Mouse (Mus musculus): ENCODE measurements around the gene Krt77.

DNA sequence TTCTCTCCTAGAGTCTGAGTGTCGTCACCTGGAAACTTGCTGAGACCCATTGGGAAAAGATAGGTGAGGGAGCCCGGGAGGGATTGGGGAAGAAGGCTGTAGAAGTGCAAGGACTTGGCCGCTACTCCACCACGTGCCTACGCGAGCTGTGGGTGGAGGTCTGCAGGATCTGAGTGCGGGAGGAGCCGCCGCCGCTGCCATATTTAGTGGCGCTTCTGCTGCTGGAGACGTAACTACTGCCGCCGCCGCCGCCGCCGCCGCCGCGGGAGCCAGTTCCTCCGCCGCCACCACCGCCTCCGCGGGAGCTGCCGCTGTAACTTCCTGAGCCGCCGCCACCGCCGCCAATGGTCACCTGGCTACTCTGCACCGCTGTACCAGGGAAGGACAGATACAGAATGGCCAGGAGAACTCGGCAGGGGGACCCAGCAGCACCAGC, 9.8 kb downstream of the Krt77 start:
- no peak for TF ChIP-seq CTCF (IDR thresholded peaks at IDR 0.05)
- TF ChIP-seq EP300 (IDR thresholded peaks at IDR 0.05): no peak

Data from lung, postnatal 0 days (tissue).